Mouse (Mus musculus): ENCODE measurements around the gene Washc3. TPM values are rescaled to one million over a fixed set of nuclear protein-coding genes. Genes with fewer than 3 reads are reported as not detected.
A peak's percentile ranks its signal among the peaks of the same experiment; 100 is the strongest.

Washc3 gene
- polyA plus RNA-seq, 1 experiment from 2014 or later, result 65.5 TPM

- no peak for ATAC-seq (ENCODE audit: low read depth)
- DNase-seq (ENCODE audit: low spot score), result no peak
- WGBS, result 88% methylated on average over 8 of the region's 8 CpGs
- H3K27ac ChIP-seq (replicated peaks; ENCODE audit: low read depth, low read length), result no peak overlapping the region
- no peak overlapping the region for H3K9ac ChIP-seq (ENCODE audit: low read depth, low read length)
- H3K27me3 ChIP-seq (replicated peaks; ENCODE audit: control insufficient read depth, insufficient read depth, low read length), result no peaks in the 10 kb centered on the region
- 0 out of 2 replicates have a peak, but pooled peaks cover 13% of the 10 kb centered on the region for H3K36me3 ChIP-seq (ENCODE audit: control insufficient read depth, insufficient read depth, low read length)
- peaks cover 4% of the 10 kb centered on the region; the same call in 1 of the 2 replicates for H3K4me1 ChIP-seq (ENCODE audit: control insufficient read depth, insufficient read depth, low read length)
- H3K9me3 ChIP-seq (ENCODE audit: control insufficient read depth, low read length), result no peaks in the 10 kb centered on the region
- H3K4me2 ChIP-seq (ENCODE audit: low read depth, low read length), result no peak overlapping the region
- no peak overlapping the region for H3K4me3 ChIP-seq (ENCODE audit: low read depth, low read length)
These were observed 1.7 kb downstream of the Washc3 start for GRCm38 (mm10) chr10:88202581-88202980.

- 92% methylated on average over 6 of the region's 6 CpGs for WGBS
- DNase-seq (ENCODE audit: low spot score) (no peak), ATAC-seq (ENCODE audit: low read depth) (no peak)
- Histone ChIP-seq H3K4me2 (ENCODE audit: low read depth, low read length) (no peak overlapping the region), H3K9ac (ENCODE audit: low read depth, low read length) (no peak overlapping the region), H3K27me3 (replicated peaks; ENCODE audit: control insufficient read depth, insufficient read depth, low read length) (no peaks in the 10 kb centered on the region), H3K4me1 (ENCODE audit: control insufficient read depth, insufficient read depth, low read length) (peaks cover 4% of the 10 kb centered on the region; the same call in 1 of the 2 replicates), H3K27ac (replicated peaks; ENCODE audit: low read depth, low read length) (no peak overlapping the region), H3K4me3 (ENCODE audit: low read depth, low read length) (no peak overlapping the region), H3K36me3 (ENCODE audit: control insufficient read depth, insufficient read depth, low read length) (0 out of 2 replicates have a peak, but pooled peaks cover 13% of the 10 kb centered on the region), H3K9me3 (ENCODE audit: control insufficient read depth, low read length) (no peaks in the 10 kb centered on the region)
These were observed 2.3 kb downstream of the Washc3 start for GRCm38 (mm10) chr10:88203236-88203635.

GRCm38 (mm10) chr10:88212644-88213043 lies 11.8 kb downstream of the Washc3 start:
- DNase-seq (ENCODE audit: low spot score), result no peak
- H3K4me2 ChIP-seq (ENCODE audit: low read depth, low read length), result no peak overlapping the region
- H3K27me3 ChIP-seq (replicated peaks; ENCODE audit: control insufficient read depth, insufficient read depth, low read length), result no peaks in the 10 kb centered on the region
- WGBS, result 70% methylated on average over 5 of the region's 5 CpGs
- no peak overlapping the region for H3K27ac ChIP-seq (replicated peaks; ENCODE audit: low read depth, low read length)
- H3K9me3 ChIP-seq (ENCODE audit: control insufficient read depth, low read length), result no peaks in the 10 kb centered on the region
- no peak overlapping the region for H3K4me3 ChIP-seq (ENCODE audit: low read depth, low read length)
- no peak for ATAC-seq (ENCODE audit: low read depth)
- H3K4me1 ChIP-seq (ENCODE audit: control insufficient read depth, insufficient read depth, low read length), result no peaks in the 10 kb centered on the region
- peaks cover 30% of the 10 kb centered on the region for H3K36me3 ChIP-seq (ENCODE audit: control insufficient read depth, insufficient read depth, low read length)
- no peak overlapping the region for H3K9ac ChIP-seq (ENCODE audit: low read depth, low read length)

- no peaks in the 10 kb centered on the region for H3K27me3 ChIP-seq (replicated peaks; ENCODE audit: control insufficient read depth, insufficient read depth, low read length)
- ATAC-seq (ENCODE audit: low read depth) (no peak), DNase-seq (ENCODE audit: low spot score) (no peak)
- H3K4me3 ChIP-seq (ENCODE audit: low read depth, low read length), result no peak overlapping the region
- no peak overlapping the region for H3K9ac ChIP-seq (ENCODE audit: low read depth, low read length)
- no peak overlapping the region for H3K4me2 ChIP-seq (ENCODE audit: low read depth, low read length)
- H3K36me3 ChIP-seq (ENCODE audit: control insufficient read depth, insufficient read depth, low read length), result peaks cover 32% of the 10 kb centered on the region
- WGBS, result 87% methylated on average over 20 of the region's 20 CpGs
- H3K27ac ChIP-seq (replicated peaks; ENCODE audit: low read depth, low read length), result no peak overlapping the region
- no peaks in the 10 kb centered on the region for H3K9me3 ChIP-seq (ENCODE audit: control insufficient read depth, low read length)
- H3K4me1 ChIP-seq (ENCODE audit: control insufficient read depth, insufficient read depth, low read length), result no peaks in the 10 kb centered on the region
These were observed 14.1 kb downstream of the Washc3 start for GRCm38 (mm10) chr10:88214800-88215514.

GRCm38 (mm10) chr10:88218161-88218560 lies 17.3 kb downstream of the Washc3 start:
- Histone ChIP-seq H3K27me3 (replicated peaks; ENCODE audit: control insufficient read depth, insufficient read depth, low read length) (no peaks in the 10 kb centered on the region), H3K4me1 (ENCODE audit: control insufficient read depth, insufficient read depth, low read length) (peaks cover 4% of the 10 kb centered on the region; the same call in 1 of the 2 replicates), H3K9ac (ENCODE audit: low read depth, low read length) (no peak overlapping the region), H3K36me3 (ENCODE audit: control insufficient read depth, insufficient read depth, low read length) (peaks cover 25% of the 10 kb centered on the region), H3K9me3 (ENCODE audit: control insufficient read depth, low read length) (no peaks in the 10 kb centered on the region), H3K27ac (replicated peaks; ENCODE audit: low read depth, low read length) (no peak overlapping the region), H3K4me2 (ENCODE audit: low read depth, low read length) (no peak overlapping the region), H3K4me3 (ENCODE audit: low read depth, low read length) (no peak overlapping the region)
- WGBS, result 91% methylated on average over 3 of the region's 3 CpGs
- no peak for ATAC-seq (ENCODE audit: low read depth)
- no peak for DNase-seq (ENCODE audit: low spot score)

GRCm38 (mm10) chr10:88221718-88222117 lies 20.8 kb downstream of the Washc3 start:
- Histone ChIP-seq H3K4me2 (ENCODE audit: low read depth, low read length) (no peak overlapping the region), H3K36me3 (ENCODE audit: control insufficient read depth, insufficient read depth, low read length) (peaks cover 19% of the 10 kb centered on the region), H3K9me3 (ENCODE audit: control insufficient read depth, low read length) (no peaks in the 10 kb centered on the region), H3K27ac (replicated peaks; ENCODE audit: low read depth, low read length) (peak overlapping the region; percentile 72), H3K9ac (ENCODE audit: low read depth, low read length) (no peak overlapping the region), H3K4me1 (ENCODE audit: control insufficient read depth, insufficient read depth, low read length) (peaks cover 4% of the 10 kb centered on the region; the same call in 1 of the 2 replicates), H3K27me3 (replicated peaks; ENCODE audit: control insufficient read depth, insufficient read depth, low read length) (no peaks in the 10 kb centered on the region), H3K4me3 (ENCODE audit: low read depth, low read length) (no peak overlapping the region)
- DNase-seq (ENCODE audit: low spot score) (peak; percentile 67), ATAC-seq (ENCODE audit: low read depth) (peak; percentile 72; the same call in 1 of the 2 replicates)
- 51% methylated on average over 5 of the region's 5 CpGs for WGBS

GRCm38 (mm10) chr10:88225421-88225820 lies 24.5 kb downstream of the Washc3 start:
- ATAC-seq (ENCODE audit: low read depth) (no peak), DNase-seq (ENCODE audit: low spot score) (peak; percentile 21)
- Histone ChIP-seq H3K27ac (replicated peaks; ENCODE audit: low read depth, low read length) (no peak overlapping the region), H3K9me3 (ENCODE audit: control insufficient read depth, low read length) (no peaks in the 10 kb centered on the region), H3K27me3 (replicated peaks; ENCODE audit: control insufficient read depth, insufficient read depth, low read length) (no peaks in the 10 kb centered on the region), H3K9ac (ENCODE audit: low read depth, low read length) (no peak overlapping the region), H3K36me3 (ENCODE audit: control insufficient read depth, insufficient read depth, low read length) (peaks cover 13% of the 10 kb centered on the region), H3K4me3 (ENCODE audit: low read depth, low read length) (no peak overlapping the region), H3K4me1 (ENCODE audit: control insufficient read depth, insufficient read depth, low read length) (peaks cover 4% of the 10 kb centered on the region; the same call in 1 of the 2 replicates), H3K4me2 (ENCODE audit: low read depth, low read length) (no peak overlapping the region)
- WGBS, result 77% methylated on average over 5 of the region's 5 CpGs

- ATAC-seq (ENCODE audit: low read depth) (no peak), DNase-seq (ENCODE audit: low spot score) (no peak)
- H3K4me1 ChIP-seq (ENCODE audit: control insufficient read depth, insufficient read depth, low read length), result peaks cover 3% of the 10 kb centered on the region; the same call in 1 of the 2 replicates
- WGBS, result 90% methylated on average over 2 of the region's 2 CpGs
- H3K4me3 ChIP-seq (ENCODE audit: low read depth, low read length), result no peak overlapping the region
- H3K36me3 ChIP-seq (ENCODE audit: control insufficient read depth, insufficient read depth, low read length), result peaks cover 10% of the 10 kb centered on the region
- H3K27ac ChIP-seq (replicated peaks; ENCODE audit: low read depth, low read length), result no peak overlapping the region
- no peaks in the 10 kb centered on the region for H3K9me3 ChIP-seq (ENCODE audit: control insufficient read depth, low read length)
- H3K4me2 ChIP-seq (ENCODE audit: low read depth, low read length), result no peak overlapping the region
- no peak overlapping the region for H3K9ac ChIP-seq (ENCODE audit: low read depth, low read length)
- no peaks in the 10 kb centered on the region for H3K27me3 ChIP-seq (replicated peaks; ENCODE audit: control insufficient read depth, insufficient read depth, low read length)
These were observed 27.1 kb downstream of the Washc3 start for GRCm38 (mm10) chr10:88227962-88228361.

All from embryonic facial prominence, embryonic 14.5 days (tissue).